In genomic region chr2:178277206-178277605, GRCm38 (mm10) we compare ENCODE assay signal across 9 mouse cellular contexts.
A peak's percentile ranks its signal among the peaks of the same experiment; 100 is the strongest.
DNase-seq lines count a peak whose midpoint lies in the region; ATAC-seq and TF ChIP-seq lines count a peak whose summit lies in the region.
"Had no signal": no experiment of that assay in that cellular context is flagged by ENCODE, and none has a peak within 500 bp of the region (broad histone marks: within the 10 kb centered on the region; RNA-seq: fewer than 3 reads in every experiment).

No protein-coding gene starts in this region.

- DNase-seq in 3T3-L1 (ENCODE audit: low read depth, low spot score) = peak; percentile 52
- peak; percentile 69 for DNase-seq in Muller cell, postnatal 12 days (ENCODE audit: inconsistent ontology term)
- peak; percentile 67 for DNase-seq in gastrocnemius, adult 2 months
- peak; percentile 78 for DNase-seq in kidney, postnatal 0 days (ENCODE audit: low spot score)
- DNase-seq in left cerebral cortex, adult 2 months (ENCODE audit: extremely low spot score in 1 of 2, low spot score in 2 of 2) = no peak
- no peak for DNase-seq in thymus, adult 2 months

- no peaks in the 10 kb centered on the region for H3K4me1 ChIP-seq in kidney, postnatal 0 days (replicated peaks; ENCODE audit: insufficient read depth, low read length)
- H3K4me1 ChIP-seq in thymus, adult 2 months (replicated peaks; ENCODE audit: control insufficient read depth, insufficient read depth, low read length) = no peaks in the 10 kb centered on the region
- H3K4me1 ChIP-seq: liver, embryonic 15.5 days had no signal

- ATAC-seq in kidney, postnatal 0 days (replicated peaks; ENCODE audit: low FRiP score, low read depth) = no peak
- ATAC-seq in megakaryocyte-erythroid progenitor cell, adult 5-6 weeks (replicated peaks; ENCODE audit: low FRiP score, low TSS enrichment, poor library complexity, severe bottlenecking) = peak; percentile 56; the same call in 1 of the 2 replicates
- ATAC-seq in cerebellum, adult (ENCODE audit: insufficient number of reproducible peaks, low FRiP score, low TSS enrichment) = no peak

- no peaks in the 10 kb centered on the region for H3K27me3 ChIP-seq in kidney, postnatal 0 days (ENCODE audit: insufficient read depth, low read length)
- H3K27me3 ChIP-seq in thymus, adult 2 months (ENCODE audit: control insufficient read depth, insufficient read depth, low read length) = no peaks in the 10 kb centered on the region
- H3K27me3 ChIP-seq: liver, embryonic 15.5 days had no signal

- H3K4me2 ChIP-seq in kidney, postnatal 0 days (ENCODE audit: low read length) = no peak overlapping the region
- H3K4me2 ChIP-seq: liver, embryonic 15.5 days had no signal

- TF ChIP-seq POLR2A in thymus, adult 2 months (IDR thresholded peaks at IDR 0.05; ENCODE audit: control insufficient read depth, extremely low read depth, insufficient read depth, low read length, poor library complexity) = no peak

- H3K36me3 ChIP-seq in kidney, postnatal 0 days (ENCODE audit: insufficient read depth, low read length) = no peaks in the 10 kb centered on the region
- no peaks in the 10 kb centered on the region for H3K36me3 ChIP-seq in thymus, adult 2 months (ENCODE audit: control insufficient read depth, insufficient read depth, low read length)
- H3K36me3 ChIP-seq: liver, embryonic 15.5 days had no signal

- 3% methylated on average over 6 of the region's 6 CpGs for WGBS in kidney, postnatal 0 days
- WGBS in thymus, adult 2 months = 13% methylated on average over 6 of the region's 6 CpGs

- no peak for TF ChIP-seq CTCF in gastrocnemius, adult 2 months (IDR thresholded peaks at IDR 0.05)
- no peak for TF ChIP-seq CTCF in kidney, postnatal 0 days (IDR thresholded peaks at IDR 0.05; ENCODE audit: low read depth)
- TF ChIP-seq CTCF in left cerebral cortex, adult 2 months (IDR thresholded peaks at IDR 0.05) = no peak
- no peak for TF ChIP-seq CTCF in thymus, adult 2 months (IDR thresholded peaks at IDR 0.05; ENCODE audit: borderline replicate concordance, control insufficient read depth, extremely low read depth, insufficient read depth, low read length, poor library complexity)

- intact Hi-C loops in gastrocnemius, adult 2 months (cut with DNase I) = no loop called here
- intact Hi-C loops in left cerebral cortex, adult 2 months (cut with DNase I) = no loop called here

- H3K9me3 ChIP-seq in kidney, postnatal 0 days (replicated peaks; ENCODE audit: low read length) = no peaks in the 10 kb centered on the region
- H3K9me3 ChIP-seq: liver, embryonic 15.5 days had no signal

- no peak overlapping the region for H3K4me3 ChIP-seq in gastrocnemius, adult 2 months
- H3K4me3 ChIP-seq in kidney, postnatal 0 days (replicated peaks; ENCODE audit: low read depth, low read length) = no peak overlapping the region
- no peak overlapping the region for H3K4me3 ChIP-seq in left cerebral cortex, adult 2 months
- no peak overlapping the region for H3K4me3 ChIP-seq in thymus, adult 2 months (ENCODE audit: control insufficient read depth, insufficient read depth, low read length)
- H3K4me3 ChIP-seq: liver, embryonic 15.5 days had no signal

- no peak overlapping the region for H3K27ac ChIP-seq in gastrocnemius, adult 2 months
- H3K27ac ChIP-seq in kidney, postnatal 0 days = no peak overlapping the region
- H3K27ac ChIP-seq in left cerebral cortex, adult 2 months = no peak overlapping the region
- H3K27ac ChIP-seq in thymus, adult 2 months (ENCODE audit: control insufficient read depth, insufficient read depth, low read length) = no peak overlapping the region
- H3K27ac ChIP-seq: liver, embryonic 15.5 days had no signal

- no peak overlapping the region for H3K9ac ChIP-seq in kidney, postnatal 0 days (ENCODE audit: low read depth, low read length)
- H3K9ac ChIP-seq: liver, embryonic 15.5 days had no signal

Comparison
In these comparisons a context has a peak if more than half of its experiments do, and no peak if none do; other contexts are left out.
1. DNase-seq: peak in 3T3-L1 (single experiment), Muller cell, postnatal 12 days (single experiment), gastrocnemius, adult 2 months (single experiment) and kidney, postnatal 0 days (single experiment); none in left cerebral cortex, adult 2 months (0 of 2) and thymus, adult 2 months (single experiment).